Mouse (Mus musculus) heart, embryonic 14.5 days (tissue): ENCODE results near the gene Cog5. TPM values are rescaled to one million over a fixed set of nuclear protein-coding genes. Genes with fewer than 3 reads are reported as not detected.

Experiments
- ATAC-seq: fragments of 200-750 bp; cut with Nextera tagmentation; 2 replicates; pipeline ENCODE4 v1.8.0; 2017; ENCODE audit warnings: low read depth, moderate TSS enrichment; ENCODE audit not compliant: insufficient number of reproducible peaks, insufficient read depth, low FRiP score
- H3K27ac ChIP-seq, 2 experiments: fragments of 200-500 bp in 1 of 2; fragments of 300-500 bp in 1 of 2; sonication (generic) in 1 of 2; replicated peaks in 1 of 2; 2 replicates each; pipeline ENCODE4 v1.5.1; 2012 to 2014; ENCODE audit warnings: low read depth in 2 of 2, low read length in 2 of 2, control low read depth in 1 of 2, mild to moderate bottlenecking in 1 of 2, mixed read lengths in 1 of 2; ENCODE audit not compliant: control insufficient read depth in 1 of 2, insufficient read depth in 1 of 2
- H3K27me3 ChIP-seq: fragments of 300-500 bp; sonication (generic); 2 replicates; pipeline ENCODE4 v1.6.1; 2014; ENCODE audit warnings: mild to moderate bottlenecking, low read length, control low read depth; ENCODE audit not compliant: control insufficient read depth, insufficient read depth
- H3K36me3 ChIP-seq: fragments of 300-500 bp; sonication (generic); 2 replicates; pipeline ENCODE4 v1.6.1; 2014; ENCODE audit warnings: mild to moderate bottlenecking, control low read depth, low read length, mixed read lengths; ENCODE audit not compliant: control insufficient read depth, insufficient read depth
- H3K4me1 ChIP-seq, 2 experiments: fragments of 200-500 bp in 1 of 2; fragments of 300-500 bp in 1 of 2; sonication (generic) in 1 of 2; 2 replicates each; pipeline ENCODE4 v1.6.1; 2012 to 2014; ENCODE audit warnings: low read length in 2 of 2, control low read depth in 1 of 2, mixed read lengths in 1 of 2; ENCODE audit not compliant: control insufficient read depth in 2 of 2, insufficient read depth in 2 of 2
- H3K4me2 ChIP-seq: fragments of 300-500 bp; sonication (generic); 2 replicates; pipeline ENCODE4 v1.6.1; 2014; ENCODE audit warnings: mild to moderate bottlenecking, low read length
- H3K4me3 ChIP-seq, 2 experiments: fragments of 200-500 bp in 1 of 2; fragments of 300-500 bp in 1 of 2; sonication (generic) in 1 of 2; 2 replicates each; pipeline ENCODE4 v1.5.1; 2012 to 2014; ENCODE audit warnings: low read length in 2 of 2, mild to moderate bottlenecking in 2 of 2, control low read depth in 1 of 2, low read depth in 1 of 2, moderate library complexity in 1 of 2; ENCODE audit not compliant: control insufficient read depth in 1 of 2, insufficient read depth in 1 of 2
- H3K9ac ChIP-seq: fragments of 300-500 bp; sonication (generic); 2 replicates; pipeline ENCODE4 v1.6.1; 2014; ENCODE audit warnings: mild to moderate bottlenecking, low read length
- H3K9me3 ChIP-seq: fragments of 300-500 bp; sonication (generic); 2 replicates; pipeline ENCODE4 v1.6.1; 2016; ENCODE audit warnings: low read length, control low read depth; ENCODE audit not compliant: control insufficient read depth
- WGBS: fragments of 180-500 bp; shearing (Covaris S2); extraction: QIAGEN DNeasy Blood & Tissue Kit; methylation state at CpG from one replicate; pipeline ENCODE4 v1.1.7; 2014; 5-methylcytosine and 5-hydroxymethylcytosine counted together
- polyA plus RNA-seq: library from polyadenylated mRNA; unstranded; fragments of >200 nt; fragmentation: Nextera tagmentation; extraction: Ambion mirVana; gene quantifications from 2 replicates; pipeline ENCODE4 v1.2.1, GENCODE M21; 2014

Cog5 gene
- polyA plus RNA-seq, 1 experiment from 2014 or later, result 38.0 TPM

- no peak for ATAC-seq
- H3K4me3 ChIP-seq, result no peak overlapping the region
- H3K9ac ChIP-seq, result no peak overlapping the region
- H3K4me1 ChIP-seq, result 0 out of 4 replicates have a peak, but pooled peaks cover 0 to 3% of the 10 kb centered on the region in 2 experiments
- no peak overlapping the region; a peak in 1 of 4 replicates for H3K27ac ChIP-seq
- no peaks in the 10 kb centered on the region for H3K27me3 ChIP-seq
- H3K9me3 ChIP-seq, result no peaks in the 10 kb centered on the region
- WGBS, result 37% methylated on average over 6 of the region's 6 CpGs
- H3K4me2 ChIP-seq, result no peak overlapping the region
- H3K36me3 ChIP-seq, result peaks cover 15% of the 10 kb centered on the region
These were observed 251.3 kb downstream of the Cog5 start for GRCm38 (mm10) chr12:31905696-31906551.

- no peak for ATAC-seq
- Histone ChIP-seq H3K4me3 (no peak overlapping the region), H3K4me1 (0 out of 4 replicates have a peak, but pooled peaks cover 0 to 3% of the 10 kb centered on the region in 2 experiments), H3K9ac (no peak overlapping the region), H3K27me3 (no peaks in the 10 kb centered on the region), H3K4me2 (no peak overlapping the region), H3K36me3 (peaks cover 5% of the 10 kb centered on the region), H3K27ac (no peak overlapping the region), H3K9me3 (no peaks in the 10 kb centered on the region)
- 98% methylated on average over 2 of the region's 2 CpGs for WGBS
These were observed 252.8 kb downstream of the Cog5 start for GRCm38 (mm10) chr12:31907436-31907835.

GRCm38 (mm10) chr12:31912966-31913551 lies 258.4 kb downstream of the Cog5 start:
- no peak for ATAC-seq
- H3K27me3 ChIP-seq, result no peaks in the 10 kb centered on the region
- peaks cover 9 to 16% of the 10 kb centered on the region in 2 experiments for H3K4me1 ChIP-seq
- H3K36me3 ChIP-seq, result peaks cover 4% of the 10 kb centered on the region; the same call in 1 of the 2 replicates
- H3K9ac ChIP-seq, result no peak overlapping the region
- H3K4me3 ChIP-seq, result no peak overlapping the region
- H3K27ac ChIP-seq, result 0 out of 4 replicates have a peak overlapping the region, but pooled peaks of 1 of the 2 experiments have one; percentile 50
- H3K4me2 ChIP-seq, result no peak overlapping the region
- WGBS, result 79% methylated on average over 6 of the region's 6 CpGs
- H3K9me3 ChIP-seq, result no peaks in the 10 kb centered on the region

- Histone ChIP-seq H3K9ac (no peak overlapping the region), H3K4me2 (no peak overlapping the region), H3K9me3 (no peaks in the 10 kb centered on the region), H3K27ac (peak overlapping the region in 1 of 2 experiments; percentile 50; a peak in 1 of 4 replicates), H3K27me3 (no peaks in the 10 kb centered on the region), H3K4me3 (no peak overlapping the region), H3K36me3 (peaks cover 7% of the 10 kb centered on the region; the same call in 1 of the 2 replicates), H3K4me1 (peaks cover 9 to 16% of the 10 kb centered on the region in 2 experiments)
- ATAC-seq, result 0 out of 2 replicates have a peak, but pooled peaks have one; percentile 41
- 27% methylated on average over 4 of the region's 4 CpGs for WGBS
These were observed 258.9 kb downstream of the Cog5 start for GRCm38 (mm10) chr12:31913614-31914013.

GRCm38 (mm10) chr12:31916691-31917090 lies 262.0 kb downstream of the Cog5 start:
- Histone ChIP-seq H3K27ac (peak overlapping the region; percentile 77 to 85), H3K9ac (no peak overlapping the region), H3K27me3 (no peaks in the 10 kb centered on the region), H3K36me3 (peaks cover 26% of the 10 kb centered on the region; the same call in 1 of the 2 replicates), H3K4me2 (no peak overlapping the region), H3K9me3 (no peaks in the 10 kb centered on the region), H3K4me1 (peaks cover 9 to 16% of the 10 kb centered on the region in 2 experiments), H3K4me3 (no peak overlapping the region)
- no peak for ATAC-seq
- 86% methylated on average over 5 of the region's 5 CpGs for WGBS

- peak; percentile 74 for ATAC-seq
- no peaks in the 10 kb centered on the region for H3K27me3 ChIP-seq
- H3K36me3 ChIP-seq, result peaks cover 31% of the 10 kb centered on the region; the same call in 1 of the 2 replicates
- no peak overlapping the region for H3K4me3 ChIP-seq
- H3K9me3 ChIP-seq, result no peaks in the 10 kb centered on the region
- peaks cover 9 to 16% of the 10 kb centered on the region in 2 experiments for H3K4me1 ChIP-seq
- peak overlapping the region; percentile 77 to 85 for H3K27ac ChIP-seq
- H3K9ac ChIP-seq, result peak overlapping the region; percentile 34; the same call in 1 of the 2 replicates
- 30% methylated on average over 5 of the region's 5 CpGs for WGBS
- H3K4me2 ChIP-seq, result no peak overlapping the region
These were observed 262.6 kb downstream of the Cog5 start for GRCm38 (mm10) chr12:31917245-31917644.

- no peaks in the 10 kb centered on the region for H3K9me3 ChIP-seq
- no peak for ATAC-seq
- 85% methylated on average over 18 of the region's 18 CpGs for WGBS
- H3K36me3 ChIP-seq, result peaks cover 50% of the 10 kb centered on the region
- H3K4me3 ChIP-seq, result no peak overlapping the region
- H3K4me1 ChIP-seq, result peaks cover 6 to 13% of the 10 kb centered on the region in 2 experiments
- H3K27ac ChIP-seq, result no peak overlapping the region
- H3K9ac ChIP-seq, result no peak overlapping the region
- no peak overlapping the region for H3K4me2 ChIP-seq
- no peaks in the 10 kb centered on the region for H3K27me3 ChIP-seq
These were observed 266.1 kb downstream of the Cog5 start for GRCm38 (mm10) chr12:31920464-31921405.
